Mouse (Mus musculus) hindbrain, embryonic 10.5 days (tissue): ENCODE data around the gene Plekha4. TPM values are rescaled to one million over a fixed set of nuclear protein-coding genes. Genes with fewer than 3 reads are reported as not detected.

ENCODE experiments used
- DNase-seq: peaks from one replicate; pipeline ENCODE4 v3.0.0-alpha.2; 2017; ENCODE audit warnings: low spot score
- H3K27ac ChIP-seq: fragments of 300-500 bp; sonication (generic); 2 replicates; pipeline ENCODE4 v1.5.1; 2016; ENCODE audit warnings: mild to moderate bottlenecking, moderate library complexity
- H3K27me3 ChIP-seq: fragments of 300-500 bp; sonication (generic); 2 replicates; pipeline ENCODE4 v1.6.1; 2016; ENCODE audit warnings: mild to moderate bottlenecking; ENCODE audit not compliant: poor library complexity, insufficient read depth, severe bottlenecking
- H3K36me3 ChIP-seq: fragments of 300-500 bp; sonication (generic); 2 replicates; pipeline ENCODE4 v1.6.1; 2016; ENCODE audit warnings: mild to moderate bottlenecking, moderate library complexity
- H3K4me1 ChIP-seq: fragments of 300-500 bp; sonication (generic); replicated peaks from 2 replicates; pipeline ENCODE4 v1.6.1; 2016; ENCODE audit warnings: mild to moderate bottlenecking
- H3K4me3 ChIP-seq: fragments of 300-500 bp; sonication (generic); 2 replicates; pipeline ENCODE4 v1.5.1; 2016; ENCODE audit warnings: mild to moderate bottlenecking, moderate library complexity
- H3K9me3 ChIP-seq: fragments of 300-500 bp; sonication (generic); 2 replicates; pipeline ENCODE4 v1.6.1; 2016; ENCODE audit warnings: mild to moderate bottlenecking, moderate library complexity
- WGBS: fragments of 180-500 bp; shearing (Covaris S2); methylation state at CpG from one replicate; pipeline ENCODE4 v1.1.7; 2016; 5-methylcytosine and 5-hydroxymethylcytosine counted together
- polyA plus RNA-seq: library from polyadenylated mRNA; unstranded; fragments of >200 nt; fragmentation: Nextera tagmentation; extraction: Ambion mirVana; gene quantifications from 2 replicates; pipeline ENCODE4 v1.2.1, GENCODE M21; 2016

Plekha4 gene
- polyA plus RNA-seq, 1 experiment from 2014 or later: 4.5 TPM

GRCm38 (mm10) chr7:45596107-45596506 lies 70.0 kb downstream of the Plekha4 start:
- no peaks in the 10 kb centered on the region for H3K36me3 ChIP-seq
- H3K27me3 ChIP-seq: no peaks in the 10 kb centered on the region
- no peak overlapping the region for H3K27ac ChIP-seq
- no peak overlapping the region for H3K4me3 ChIP-seq
- no peak for DNase-seq
- 92% methylated on average over 1 of the region's 1 CpGs for WGBS
- H3K4me1 ChIP-seq: peaks cover 9% of the 10 kb centered on the region; the same call in 1 of the 2 replicates
- H3K9me3 ChIP-seq: no peaks in the 10 kb centered on the region

- Histone ChIP-seq H3K36me3 (no peaks in the 10 kb centered on the region), H3K4me1 (peaks cover 11% of the 10 kb centered on the region; the same call in 1 of the 2 replicates), H3K4me3 (no peak overlapping the region), H3K27me3 (no peaks in the 10 kb centered on the region), H3K9me3 (no peaks in the 10 kb centered on the region), H3K27ac (no peak overlapping the region)
- no peak for DNase-seq
- WGBS: 90% methylated on average over 5 of the region's 5 CpGs
Measured at GRCm38 (mm10) chr7:45597013-45597412, 70.9 kb downstream of the Plekha4 start.

GRCm38 (mm10) chr7:45597527-45597926 lies 71.4 kb downstream of the Plekha4 start:
- no peaks in the 10 kb centered on the region for H3K9me3 ChIP-seq
- no peaks in the 10 kb centered on the region for H3K27me3 ChIP-seq
- peaks cover 11% of the 10 kb centered on the region; the same call in 1 of the 2 replicates for H3K4me1 ChIP-seq
- no peak for DNase-seq
- H3K4me3 ChIP-seq: no peak overlapping the region
- no peaks in the 10 kb centered on the region for H3K36me3 ChIP-seq
- no peak overlapping the region for H3K27ac ChIP-seq
- 88% methylated on average over 6 of the region's 6 CpGs for WGBS

- H3K36me3 ChIP-seq: no peaks in the 10 kb centered on the region
- 48% methylated on average over 18 of the region's 18 CpGs for WGBS
- H3K9me3 ChIP-seq: no peaks in the 10 kb centered on the region
- H3K27ac ChIP-seq: no peak overlapping the region
- DNase-seq: no peak
- H3K4me1 ChIP-seq: peaks cover 11% of the 10 kb centered on the region; the same call in 1 of the 2 replicates
- no peaks in the 10 kb centered on the region for H3K27me3 ChIP-seq
- no peak overlapping the region for H3K4me3 ChIP-seq
Measured at GRCm38 (mm10) chr7:45598960-45599879, 73.1 kb downstream of the Plekha4 start.

Other genes starting within 250 kb of the Plekha4 start
- not detected in 2 replicates for gene Slc6a21, start 248.8 kb upstream of the Plekha4 start, polyA plus RNA-seq
- 10.5 and 12.5 TPM in 2 replicates for gene Trpm4, start 192.6 kb upstream of the Plekha4 start, polyA plus RNA-seq
- gene Hrc, start 191.0 kb upstream of the Plekha4 start, polyA plus RNA-seq: 0.36 and 0.42 TPM in 2 replicates
- 8.4 and 12.9 TPM in 2 replicates for gene Ppfia3, start 159.3 kb upstream of the Plekha4 start, polyA plus RNA-seq
- gene Lin7b, start 155.7 kb upstream of the Plekha4 start, polyA plus RNA-seq: 0.89 and 1.5 TPM in 2 replicates
- gene Snrnp70, start 130.6 kb upstream of the Plekha4 start, polyA plus RNA-seq: 223 and 271 TPM in 2 replicates
- gene Kcna7, start 120.7 kb upstream of the Plekha4 start, polyA plus RNA-seq: 0.07 TPM in 1 of 2 replicates, not detected in the other
- gene Ntf5, start 112.6 kb upstream of the Plekha4 start, polyA plus RNA-seq: 1.0 and 1.1 TPM in 2 replicates
- gene Lhb, start 105.5 kb upstream of the Plekha4 start, polyA plus RNA-seq: 0.60 and 1.5 TPM in 2 replicates
- gene Gys1, start 91.5 kb upstream of the Plekha4 start, polyA plus RNA-seq: 43.2 and 45.7 TPM in 2 replicates
- 192 and 212 TPM in 2 replicates for gene Ruvbl2, start 88.2 kb upstream of the Plekha4 start, polyA plus RNA-seq
- 5,819 and 7,209 TPM in 2 replicates for gene Ftl1, start 66.4 kb upstream of the Plekha4 start, polyA plus RNA-seq
- gene Bax, start 59.4 kb upstream of the Plekha4 start, polyA plus RNA-seq: 264 and 295 TPM in 2 replicates
- gene Tulp2, start 44.5 kb upstream of the Plekha4 start, polyA plus RNA-seq: 0.47 and 1.2 TPM in 2 replicates
- gene Gm45808, start 39.5 kb upstream of the Plekha4 start, polyA plus RNA-seq: not detected in 2 replicates
- 4.8 and 6.7 TPM in 2 replicates for gene Dhdh, start 37.5 kb upstream of the Plekha4 start, polyA plus RNA-seq
- 110 and 115 TPM in 2 replicates for gene Nucb1, start 15.9 kb upstream of the Plekha4 start, polyA plus RNA-seq
- 18.6 and 20.2 TPM in 2 replicates for gene Ppp1r15a, start 62 bp upstream of the Plekha4 start, polyA plus RNA-seq
- gene Hsd17b14, start 28.6 kb downstream of the Plekha4 start, polyA plus RNA-seq: 1.1 and 1.5 TPM in 2 replicates
- gene Bcat2, start 43.8 kb downstream of the Plekha4 start, polyA plus RNA-seq: 37.1 and 46.2 TPM in 2 replicates
- not detected in 2 replicates for gene Fgf21, start 89.2 kb downstream of the Plekha4 start, polyA plus RNA-seq
- 0.20 TPM in 1 of 2 replicates, not detected in the other for gene Fut1, start 91.0 kb downstream of the Plekha4 start, polyA plus RNA-seq
- gene Izumo1, start 95.5 kb downstream of the Plekha4 start, polyA plus RNA-seq: 0.19 TPM in 1 of 2 replicates, not detected in the other
- 6.4 and 9.3 TPM in 2 replicates for gene Rasip1, start 101.2 kb downstream of the Plekha4 start, polyA plus RNA-seq
- gene Mamstr, start 113.6 kb downstream of the Plekha4 start, polyA plus RNA-seq: 2.6 and 2.9 TPM in 2 replicates
- gene Fut2, start 140.1 kb downstream of the Plekha4 start, polyA plus RNA-seq: 0.12 and 0.21 TPM in 2 replicates
- gene Ntn5, start 157.7 kb downstream of the Plekha4 start, polyA plus RNA-seq: 0.39 and 0.98 TPM in 2 replicates
- 0.62 and 0.77 TPM in 2 replicates for gene Sec1, start 168.1 kb downstream of the Plekha4 start, polyA plus RNA-seq
- 8.3 and 13.0 TPM in 2 replicates for gene Car11, start 173.5 kb downstream of the Plekha4 start, polyA plus RNA-seq
- 3.0 and 3.4 TPM in 2 replicates for gene Dbp, start 178.8 kb downstream of the Plekha4 start, polyA plus RNA-seq
- 1,010 and 1,126 TPM in 2 replicates for gene Rpl18, start 189.1 kb downstream of the Plekha4 start, polyA plus RNA-seq
- 33.6 and 35.5 TPM in 2 replicates for gene Sphk2, start 191.7 kb downstream of the Plekha4 start, polyA plus RNA-seq
- 1.6 and 1.8 TPM in 2 replicates for gene Fam83e, start 194.9 kb downstream of the Plekha4 start, polyA plus RNA-seq
- gene Spaca4, start 199.5 kb downstream of the Plekha4 start, polyA plus RNA-seq: not detected in 2 replicates